Mouse (Mus musculus) embryo, embryonic 10 days (tissue): ENCODE measurements around the gene Rgl2.
"Not testable (repeated sequence)": the region's sequence is repeated elsewhere in the genome, so short reads cannot be mapped to it uniquely, and the experiment has no call there.

Source experiments
- DNase-seq: peaks from one replicate; pipeline ENCODE4 v3.0.0-alpha.2; 2015; ENCODE audit warnings: low spot score

Gene Rgl2

DNA sequence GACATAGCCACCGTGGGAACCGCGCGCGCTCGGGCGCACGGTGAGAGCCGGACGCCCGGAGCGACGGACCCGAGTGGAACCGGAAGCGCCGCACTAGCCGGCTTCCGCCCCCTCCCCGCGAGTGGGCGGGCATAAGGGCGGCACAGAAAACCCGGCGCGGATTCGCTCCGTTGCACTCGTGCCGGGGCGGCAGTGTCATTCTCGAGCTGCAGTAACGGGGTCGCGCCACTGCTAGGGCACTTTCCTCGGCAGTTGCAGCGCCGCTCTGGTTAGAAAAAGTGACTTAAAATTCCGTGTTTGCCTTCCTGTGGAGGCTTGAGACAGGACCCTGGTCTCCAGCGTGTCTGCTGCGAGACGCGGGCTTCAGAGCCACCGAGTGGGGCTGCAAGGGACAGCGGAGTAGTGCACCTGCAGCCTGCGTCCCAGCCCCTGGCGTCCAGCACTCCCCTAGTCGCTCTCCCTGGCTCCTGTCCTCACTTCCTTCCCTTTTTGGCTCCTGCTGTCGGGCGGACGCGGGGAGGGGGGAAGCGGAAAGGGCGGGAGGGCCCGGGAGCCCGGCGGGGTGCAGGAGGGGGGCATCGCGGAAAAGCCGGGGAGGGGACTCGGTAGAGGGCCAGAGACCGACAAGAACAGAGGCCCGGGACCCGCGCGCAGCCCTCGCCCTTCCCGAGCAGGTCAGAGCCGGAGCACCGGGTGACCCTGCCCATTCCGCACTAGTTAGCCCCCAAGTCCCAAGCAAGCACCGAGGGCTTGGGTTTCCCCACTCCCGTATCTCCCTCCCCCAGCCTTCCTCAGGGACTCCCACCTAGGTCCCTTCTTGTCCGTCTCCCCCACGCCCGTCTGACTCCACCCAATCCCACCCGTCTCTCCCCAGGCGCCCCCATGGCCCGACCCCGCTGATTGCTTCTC, at the start of gene Rgl2:
Gene Rgl2 (plus strand): TSS at position 173 of the 909 bp plus-strand sequence.
- DNase-seq, result peak; percentile 95

- DNase-seq, result not testable (repeated sequence)
Observed at GRCm38 (mm10) chr17:33884320-33884719, 45.0 kb upstream of the Rgl2 start.

DNA sequence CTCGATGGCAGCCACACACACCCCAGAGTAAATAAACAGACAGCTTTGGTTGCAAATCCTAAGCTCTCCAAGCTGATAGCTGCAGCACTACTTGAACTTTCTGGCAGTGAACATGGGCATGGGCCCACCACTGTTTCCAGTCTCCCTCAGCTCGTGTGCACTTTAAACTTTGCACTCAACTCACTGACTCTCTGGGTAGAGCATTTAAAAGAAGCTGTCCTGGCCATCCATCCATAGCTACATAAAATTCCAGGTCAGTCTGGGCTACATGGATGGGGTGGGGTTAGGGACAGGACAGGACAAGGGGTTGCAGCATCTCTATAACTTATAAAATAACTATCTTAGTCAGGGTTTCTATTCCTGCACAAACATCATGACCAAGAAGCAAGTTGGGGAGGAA, 41.5 kb upstream of the Rgl2 start:
- DNase-seq, result not testable (repeated sequence)

DNA sequence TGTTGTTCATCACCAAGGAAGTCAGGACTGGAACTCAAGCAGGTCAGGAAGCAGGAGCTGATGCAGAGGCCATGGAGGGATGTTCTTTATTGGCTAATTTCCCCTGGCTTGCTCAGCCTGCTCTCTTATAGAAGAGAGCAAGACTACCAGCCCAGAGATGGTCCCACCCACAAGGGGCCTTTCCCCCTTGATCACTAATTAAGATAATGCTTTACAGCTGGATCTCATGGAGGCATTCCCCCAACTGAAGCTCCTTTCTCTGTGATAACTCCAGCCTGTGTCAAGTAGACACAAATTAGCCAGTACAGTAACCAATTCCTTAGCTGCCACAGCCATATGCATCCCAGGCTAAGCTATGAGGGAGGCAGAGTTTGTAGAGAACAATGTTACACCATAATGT, 41.1 kb upstream of the Rgl2 start:
- DNase-seq, result not testable (repeated sequence)

DNA sequence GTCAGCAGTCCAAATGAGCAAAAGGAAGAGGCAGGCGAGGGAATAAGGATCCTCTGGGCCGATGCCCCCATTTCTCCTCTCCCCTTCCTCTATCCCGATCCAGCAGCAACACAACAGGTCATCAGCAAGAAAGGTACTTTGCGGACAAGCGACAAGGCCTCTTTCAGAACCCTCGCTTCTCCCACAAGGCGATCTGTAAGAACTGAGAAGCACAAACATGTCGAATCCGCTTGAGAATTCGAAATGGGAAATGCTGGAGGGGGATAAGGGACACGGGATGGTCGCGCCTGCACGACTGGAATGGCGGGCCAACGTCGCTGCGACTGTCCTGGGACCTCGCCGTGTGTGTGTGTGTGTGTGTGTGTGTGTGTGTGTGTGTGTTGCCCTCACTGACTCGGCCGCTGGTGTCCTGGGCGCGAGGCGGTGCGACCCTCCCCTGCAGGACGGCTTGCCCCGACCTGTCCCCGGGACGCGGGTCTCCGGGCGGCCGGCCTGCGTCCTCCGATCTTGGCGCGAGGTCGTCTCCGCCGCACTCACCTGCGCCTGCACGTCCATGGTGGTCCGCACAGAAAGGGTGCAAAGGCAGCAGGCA, 39.3 kb upstream of the Rgl2 start:
- peak; percentile 34 for DNase-seq

GRCm38 (mm10) chr17:33890533-33891059, 38.7 kb upstream of the Rgl2 start, which contains the start of gene Kifc1:
Gene Kifc1, minus strand, starts transcription at chr17:33890661.
- peak; percentile 99 for DNase-seq

DNA sequence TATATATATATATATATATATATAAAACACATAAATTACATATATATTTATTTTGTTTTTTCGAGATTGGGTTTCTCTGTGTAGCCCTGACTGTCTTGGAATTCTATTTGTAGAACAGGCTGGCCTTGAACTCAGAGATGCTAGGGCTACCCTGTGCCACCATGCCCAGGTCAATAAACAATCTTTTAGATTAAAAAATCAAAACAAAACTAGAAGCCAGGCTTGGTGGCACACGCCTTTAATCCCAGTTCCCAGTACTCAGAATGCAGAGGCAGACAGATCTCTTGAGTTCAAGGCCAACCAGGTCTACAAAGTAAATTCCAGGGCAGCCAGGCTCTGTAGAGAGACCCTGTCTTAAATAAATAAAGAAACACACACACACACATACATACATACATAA, 38.0 kb upstream of the Rgl2 start:
- DNase-seq, result no peak

GRCm38 (mm10) chr17:33891892-33892291, 37.5 kb upstream of the Rgl2 start:
- not testable (repeated sequence) for DNase-seq

DNA sequence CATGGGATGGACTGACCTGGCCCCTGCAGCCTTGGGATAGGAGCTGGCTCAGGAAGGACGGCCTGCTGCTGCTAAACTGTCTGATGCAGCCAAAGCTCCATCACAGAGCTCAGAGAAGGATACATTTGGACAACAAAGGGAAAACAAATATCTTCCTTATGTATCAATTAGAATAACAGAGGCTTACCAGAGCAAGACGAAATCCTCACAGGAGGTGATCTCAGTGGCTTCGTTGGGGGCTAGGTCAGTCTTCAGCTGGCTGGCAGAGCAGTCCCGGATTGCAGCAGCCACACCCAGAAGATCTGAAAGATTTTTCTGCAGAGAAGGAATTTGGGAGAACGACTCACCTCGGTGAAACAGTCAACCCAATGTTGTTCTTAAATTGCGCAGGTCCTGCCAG, 36.9 kb upstream of the Rgl2 start:
- DNase-seq, result no peak

DNA sequence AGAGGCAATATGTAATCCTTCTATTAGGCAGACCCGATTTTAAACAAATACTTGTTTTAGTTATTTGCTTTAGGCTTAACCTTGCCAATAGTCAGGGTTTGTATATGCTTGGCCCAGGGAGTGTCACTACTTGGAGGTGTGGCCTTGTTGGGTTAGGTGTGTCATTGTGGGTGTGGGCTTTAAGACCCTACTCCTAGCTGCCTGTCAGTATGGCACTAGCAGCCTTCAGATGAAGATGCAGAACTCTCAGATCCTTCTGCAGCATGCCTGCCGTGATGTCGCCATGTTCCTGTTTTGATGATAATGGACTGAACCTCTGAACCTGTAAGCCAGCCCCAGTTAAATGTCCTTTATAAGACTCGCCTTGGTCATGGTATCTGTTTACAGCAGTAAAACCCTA, 36.3 kb upstream of the Rgl2 start:
- not testable (repeated sequence) for DNase-seq

GRCm38 (mm10) chr17:33897114-33897794, 32.1 kb upstream of the Rgl2 start:
- peak; percentile 85 for DNase-seq

DNA sequence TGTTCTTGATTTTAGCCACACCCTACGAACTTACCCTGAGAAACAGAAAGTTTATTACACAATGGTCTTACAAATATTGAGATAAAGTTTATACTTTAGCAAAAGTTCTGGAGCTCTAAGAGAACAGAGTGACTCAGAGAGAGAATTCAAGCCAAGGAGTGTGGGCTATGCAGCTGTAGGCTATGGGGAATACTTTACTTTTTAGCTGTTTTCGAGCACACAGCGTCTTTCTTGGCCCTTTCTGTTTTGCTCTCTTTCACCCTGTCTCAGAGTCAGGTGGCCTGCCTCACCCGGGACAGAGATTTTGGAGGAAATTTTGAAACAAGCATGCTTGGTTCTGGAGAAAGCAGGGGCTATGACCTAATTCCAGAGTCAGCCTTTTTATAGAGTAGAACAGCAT, 31.1 kb upstream of the Rgl2 start:
- DNase-seq, result not testable (repeated sequence)

- no peak for DNase-seq
Observed at GRCm38 (mm10) chr17:33899642-33900041, 29.7 kb upstream of the Rgl2 start.

GRCm38 (mm10) chr17:33900281-33900988, 28.9 kb upstream of the Rgl2 start:
- no peak for DNase-seq

- DNase-seq, result no peak
Observed at GRCm38 (mm10) chr17:33900989-33901314, 28.4 kb upstream of the Rgl2 start.

DNA sequence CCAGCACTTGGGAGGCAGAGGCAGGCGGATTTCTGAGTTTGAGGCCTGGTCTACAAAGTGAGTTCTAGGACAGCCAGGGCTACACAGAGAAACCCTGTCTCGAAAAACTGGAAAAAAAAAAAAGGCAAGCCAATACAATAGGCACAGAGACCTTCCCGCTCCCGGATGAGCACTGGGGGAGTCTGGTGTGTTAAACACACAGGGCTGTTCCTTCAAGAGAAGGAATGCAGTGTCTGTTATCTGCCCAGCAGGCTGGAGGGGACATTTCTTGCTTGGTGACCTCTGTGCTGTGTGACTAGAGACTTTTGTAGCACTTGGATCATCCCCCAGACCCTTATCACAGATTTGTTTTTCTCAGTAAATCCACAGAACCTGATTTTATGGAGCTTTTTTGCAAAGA, 27.7 kb upstream of the Rgl2 start:
- DNase-seq, result no peak

DNA sequence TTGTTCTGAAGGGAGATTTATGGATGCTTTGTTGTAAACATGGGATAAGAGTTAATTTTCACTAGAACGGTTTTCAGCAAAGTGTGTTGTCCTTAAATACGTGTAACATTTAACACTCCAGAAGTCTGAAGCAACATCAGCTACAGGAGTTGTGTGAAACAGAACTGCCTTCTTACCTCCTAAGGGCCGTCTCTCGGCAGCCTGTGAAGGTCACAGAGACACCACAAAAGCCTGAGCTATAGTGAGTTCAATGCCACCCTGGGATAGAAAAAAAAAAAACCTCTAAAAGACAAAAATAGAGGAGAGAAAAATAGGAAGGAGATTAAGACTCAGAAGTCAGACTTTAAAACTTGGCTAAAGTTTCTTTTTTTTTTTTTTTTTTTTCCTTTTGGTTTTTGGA, 27.3 kb upstream of the Rgl2 start:
- DNase-seq, result no peak

GRCm38 (mm10) chr17:33902491-33902890, 26.9 kb upstream of the Rgl2 start:
- DNase-seq, result no peak

DNA sequence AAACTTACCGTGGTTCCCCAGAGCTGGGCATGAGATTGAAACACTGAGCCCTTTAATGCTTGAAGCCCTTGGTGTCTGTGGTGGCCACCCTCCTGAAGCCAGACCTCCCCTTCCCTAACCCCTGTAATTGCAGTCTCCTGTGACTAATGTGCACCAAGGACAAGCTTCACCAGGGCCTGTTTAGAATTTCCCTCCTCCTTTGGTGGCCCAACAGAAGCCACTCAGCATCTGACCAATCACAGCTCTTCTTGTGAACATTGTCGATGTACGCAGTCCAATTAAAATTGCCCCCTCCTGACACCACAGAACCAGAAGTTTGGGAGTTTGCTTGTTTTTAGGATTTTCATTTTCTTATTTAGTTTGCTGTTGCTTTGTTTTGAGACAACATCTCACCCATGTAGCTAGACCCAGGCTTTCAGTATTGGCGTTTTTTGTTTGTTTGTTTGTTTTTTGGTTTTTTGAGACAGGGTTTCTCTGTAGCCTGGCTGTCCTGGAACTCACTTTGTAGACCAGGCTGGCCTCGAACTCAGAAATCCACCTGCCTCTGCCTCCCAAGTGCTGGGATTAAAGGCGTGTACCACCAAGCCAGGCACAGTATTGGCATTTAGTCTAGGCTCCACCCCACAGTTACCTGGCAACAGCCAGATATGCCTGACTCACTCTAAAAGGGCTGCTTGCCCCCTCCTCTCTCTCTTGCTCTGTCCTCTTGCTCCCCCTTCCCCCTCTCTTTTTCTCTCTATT, 25.3 kb upstream of the Rgl2 start:
- DNase-seq, result not testable (repeated sequence)

DNA sequence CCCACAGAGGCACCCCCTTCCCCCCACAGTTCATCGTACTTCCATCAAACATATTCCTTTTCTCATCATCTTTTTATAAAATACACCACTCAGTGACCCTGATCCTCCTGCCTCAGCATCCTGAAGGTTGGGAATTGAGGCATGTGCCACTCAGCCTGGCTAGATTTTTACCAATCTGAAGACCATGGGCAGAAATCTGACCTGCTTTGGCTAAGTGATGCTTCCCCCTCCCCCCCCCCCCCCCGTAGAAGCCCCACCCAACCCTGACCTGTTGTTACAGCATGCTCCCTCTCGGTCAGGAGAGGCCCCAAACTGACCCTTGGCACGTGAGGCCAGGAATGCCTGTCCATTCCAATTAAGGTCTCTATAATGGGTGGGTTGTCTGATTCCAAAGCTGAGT, 24.5 kb upstream of the Rgl2 start, which contains the start of gene Platr17:
Gene Platr17 (plus strand): TSS at position 301 of the 400 bp plus-strand sequence.
- not testable (repeated sequence) for DNase-seq
